Mouse (Mus musculus): ENCODE measurements around the gene Elf4.

DNA sequence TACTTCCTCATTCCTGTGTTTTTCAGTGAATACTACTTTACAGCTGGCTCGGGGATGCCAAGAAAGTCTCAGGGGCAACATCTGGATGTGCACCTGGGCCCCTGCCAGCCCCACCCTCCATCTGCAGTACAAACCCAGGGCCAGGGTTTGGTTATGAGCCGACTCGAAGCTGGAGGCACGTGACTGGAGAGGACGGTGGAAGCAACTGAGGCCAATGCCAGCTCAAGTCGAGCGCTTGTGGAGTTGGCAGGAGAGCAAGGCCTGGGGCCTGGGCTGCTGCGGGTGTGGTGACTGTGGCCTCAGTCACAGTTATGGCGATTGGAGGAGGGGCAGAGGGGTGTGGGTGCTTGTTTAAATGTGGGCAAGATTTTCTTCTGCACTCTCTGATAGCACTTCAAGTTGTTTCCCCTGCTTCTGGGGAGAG, 27.4 kb downstream of the Elf4 start:
- TF ChIP-seq CTCF (IDR thresholded peaks at IDR 0.05; ENCODE audit: low read depth) (no peak), EP300 (IDR thresholded peaks at IDR 0.05; ENCODE audit: low read depth) (no peak)
